Mouse (Mus musculus) kidney, adult 2 months (tissue): ENCODE results near the gene Prkce.

ENCODE experiments used
- CTCF ChIP-seq: fragments of 200-500 bp; conservative IDR thresholded peaks from 2 replicates; pipeline ENCODE4 v1.5.1; 2011; ENCODE audit warnings: low read depth, mild to moderate bottlenecking, control low read depth, low read length, moderate library complexity, mixed read lengths; ENCODE audit not compliant: insufficient read depth, insufficient read length
- POLR2A ChIP-seq: fragments of 200-500 bp; IDR thresholded peaks from one replicate; pipeline ENCODE4 v1.6.1; 2011; ENCODE audit warnings: low read depth, low read length, control low read depth

DNA sequence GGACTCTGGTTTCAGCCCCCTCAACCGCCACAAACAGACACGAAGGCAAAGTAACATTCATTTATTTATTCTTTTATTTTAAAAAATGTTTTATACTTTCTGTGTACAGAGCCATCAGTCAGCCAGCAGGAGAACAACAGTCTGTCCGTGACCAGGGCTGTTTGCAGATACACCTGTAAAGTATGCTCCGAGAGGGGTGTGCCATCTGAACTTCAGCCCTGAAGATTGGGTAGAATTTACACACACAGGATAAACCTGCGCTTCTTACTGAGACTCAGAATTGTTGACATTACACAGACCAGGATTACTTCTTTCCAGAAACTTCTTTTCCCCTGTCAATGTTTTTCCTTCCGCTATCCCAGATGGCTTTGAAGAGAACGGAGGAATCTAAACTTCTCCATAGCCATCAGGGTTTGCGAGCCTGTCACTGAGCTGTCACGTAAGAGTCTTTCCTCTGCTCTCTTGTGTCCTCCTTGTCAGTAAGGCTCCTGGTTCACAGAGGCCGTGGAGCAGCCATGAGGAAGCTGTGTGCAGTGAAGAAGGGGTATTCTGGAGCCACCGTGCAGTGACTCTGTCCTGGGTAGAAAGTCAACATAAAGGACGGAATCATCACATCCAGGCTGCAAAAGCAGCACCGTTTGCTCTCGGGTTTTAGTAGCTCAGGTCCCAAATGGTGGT lies 286.2 kb downstream of the Prkce start:
- TF ChIP-seq CTCF, result no peak
- TF ChIP-seq POLR2A, result no peak
